Mouse (Mus musculus) brain, embryonic 14.5 days (tissue): ENCODE data around the gene Gimap7.

Experiments used
- CTCF ChIP-seq: fragments of 200-500 bp; IDR thresholded peaks from 2 replicates; pipeline ENCODE4 v1.5.1; 2012; ENCODE audit warnings: inconsistent platforms, mild to moderate bottlenecking, moderate library complexity, borderline replicate concordance; ENCODE audit not compliant: insufficient read depth, insufficient read length; ENCODE audit errors: extremely low read depth
- POLR2A ChIP-seq: fragments of 200-500 bp; IDR thresholded peaks from 2 replicates; pipeline ENCODE4 v1.6.1; 2012; ENCODE audit warnings: mild to moderate bottlenecking, inconsistent platforms, borderline replicate concordance; ENCODE audit not compliant: poor library complexity, insufficient read depth, insufficient read length, severe bottlenecking; ENCODE audit errors: extremely low read depth

GRCm38 (mm10) chr6:48739780-48740055 lies 21.3 kb downstream of the Gimap7 start:
- no peak for TF ChIP-seq POLR2A
- TF ChIP-seq CTCF: no peak
